Mouse (Mus musculus) intestine, embryonic 16.5 days (tissue): Measurements from ENCODE around the gene Erg. TPM values are rescaled to one million over a fixed set of nuclear protein-coding genes. Genes with fewer than 3 reads are reported as not detected.
A peak's percentile ranks its signal among the peaks of the same experiment; 100 is the strongest.

Experiments used
- ATAC-seq: fragments of 200-750 bp; cut with Nextera tagmentation; 2 replicates; pipeline ENCODE4 v1.8.0; 2017; ENCODE audit warnings: moderate TSS enrichment, moderate library complexity
- H3K27ac ChIP-seq: fragments of 300-500 bp; sonication (generic); 2 replicates; pipeline ENCODE4 v1.5.1; 2014; ENCODE audit warnings: mild to moderate bottlenecking, low read length
- H3K27me3 ChIP-seq: fragments of 300-500 bp; sonication (generic); replicated peaks from 2 replicates; pipeline ENCODE4 v1.6.1; 2014; ENCODE audit warnings: low read length, control low read depth, mixed read lengths; ENCODE audit not compliant: control insufficient read depth, insufficient read depth
- H3K36me3 ChIP-seq: fragments of 300-500 bp; sonication (generic); 2 replicates; pipeline ENCODE4 v1.6.1; 2014; ENCODE audit warnings: low read length, control low read depth; ENCODE audit not compliant: control insufficient read depth, insufficient read depth
- H3K4me1 ChIP-seq: fragments of 300-500 bp; sonication (generic); 2 replicates; pipeline ENCODE4 v1.6.1; 2014; ENCODE audit warnings: low read length, control low read depth, mixed read lengths; ENCODE audit not compliant: control insufficient read depth, insufficient read depth
- H3K4me2 ChIP-seq: fragments of 300-500 bp; sonication (generic); 2 replicates; pipeline ENCODE4 v1.6.1; 2014; ENCODE audit warnings: low read depth, low read length, control low read depth
- H3K4me3 ChIP-seq: fragments of 300-500 bp; sonication (generic); 2 replicates; pipeline ENCODE4 v1.5.1; 2014; ENCODE audit warnings: mild to moderate bottlenecking, low read length
- H3K9ac ChIP-seq: fragments of 300-500 bp; sonication (generic); 2 replicates; pipeline ENCODE4 v1.6.1; 2014; ENCODE audit warnings: low read depth, low read length
- H3K9me3 ChIP-seq: fragments of 300-500 bp; sonication (generic); 2 replicates; pipeline ENCODE4 v1.6.1; 2016; ENCODE audit warnings: low read length, control low read depth; ENCODE audit not compliant: control insufficient read depth
- WGBS: fragments of 180-500 bp; shearing (Covaris S2); extraction: QIAGEN DNeasy Blood & Tissue Kit; methylation state at CpG from one replicate; pipeline ENCODE4 v1.1.7; 2014; 5-methylcytosine and 5-hydroxymethylcytosine counted together
- polyA plus RNA-seq: library from polyadenylated mRNA; unstranded; fragments of >200 nt; fragmentation: Nextera tagmentation; extraction: Ambion mirVana; gene quantifications from 2 replicates; pipeline ENCODE4 v1.2.1, GENCODE M21; 2015

The Erg gene
- polyA plus RNA-seq, 1 experiment from 2014 or later = 3.7 TPM

- H3K9ac ChIP-seq = no peak overlapping the region
- H3K27ac ChIP-seq = no peak overlapping the region
- H3K4me3 ChIP-seq = no peak overlapping the region
- 85% methylated on average over 9 of the region's 9 CpGs for WGBS
- H3K4me2 ChIP-seq = no peak overlapping the region
- H3K4me1 ChIP-seq = peaks cover 3% of the 10 kb centered on the region; the same call in 1 of the 2 replicates
- H3K36me3 ChIP-seq = no peaks in the 10 kb centered on the region
- no peaks in the 10 kb centered on the region for H3K27me3 ChIP-seq
- no peak for ATAC-seq
- no peaks in the 10 kb centered on the region for H3K9me3 ChIP-seq
Observed at GRCm38 (mm10) chr16:95348555-95348954, 237.8 kb downstream of the Erg start.

- Histone ChIP-seq H3K36me3 (no peaks in the 10 kb centered on the region), H3K4me3 (no peak overlapping the region), H3K4me1 (peaks cover 3% of the 10 kb centered on the region; the same call in 1 of the 2 replicates), H3K4me2 (no peak overlapping the region), H3K9ac (no peak overlapping the region), H3K27me3 (no peaks in the 10 kb centered on the region), H3K9me3 (no peaks in the 10 kb centered on the region), H3K27ac (0 out of 2 replicates have a peak overlapping the region, but pooled peaks have one; percentile 16)
- 12% methylated on average over 3 of the region's 3 CpGs for WGBS
- ATAC-seq = peak; percentile 62
Observed at GRCm38 (mm10) chr16:95347202-95347601, 239.2 kb downstream of the Erg start.

- H3K27me3 ChIP-seq = no peaks in the 10 kb centered on the region
- H3K9ac ChIP-seq = no peak overlapping the region
- peaks cover 3% of the 10 kb centered on the region; the same call in 1 of the 2 replicates for H3K4me1 ChIP-seq
- no peak overlapping the region for H3K4me2 ChIP-seq
- ATAC-seq = no peak
- no peak overlapping the region for H3K4me3 ChIP-seq
- 3% methylated on average over 6 of the region's 7 CpGs for WGBS
- no peaks in the 10 kb centered on the region for H3K36me3 ChIP-seq
- no peak overlapping the region for H3K27ac ChIP-seq
- no peaks in the 10 kb centered on the region for H3K9me3 ChIP-seq
Observed at GRCm38 (mm10) chr16:95345882-95346281, 240.5 kb downstream of the Erg start.

GRCm38 (mm10) chr16:95344961-95345360 is 241.4 kb downstream of the Erg start:
- Histone ChIP-seq H3K27me3 (no peaks in the 10 kb centered on the region), H3K27ac (no peak overlapping the region), H3K4me2 (no peak overlapping the region), H3K4me1 (peaks cover 3% of the 10 kb centered on the region; the same call in 1 of the 2 replicates), H3K4me3 (no peak overlapping the region), H3K36me3 (no peaks in the 10 kb centered on the region), H3K9me3 (no peaks in the 10 kb centered on the region), H3K9ac (no peak overlapping the region)
- ATAC-seq = no peak
- WGBS = 60% methylated on average over 10 of the region's 10 CpGs

- Histone ChIP-seq H3K4me2 (no peak overlapping the region), H3K9me3 (no peaks in the 10 kb centered on the region), H3K4me3 (no peak overlapping the region), H3K27me3 (no peaks in the 10 kb centered on the region), H3K27ac (no peak overlapping the region), H3K36me3 (no peaks in the 10 kb centered on the region), H3K9ac (no peak overlapping the region), H3K4me1 (no peaks in the 10 kb centered on the region; the same call in 1 of the 2 replicates)
- no peak for ATAC-seq
- WGBS = 71% methylated on average over 8 of the region's 8 CpGs
Observed at GRCm38 (mm10) chr16:95342030-95342429, 244.4 kb downstream of the Erg start.

GRCm38 (mm10) chr16:95340885-95341791 is 245.3 kb downstream of the Erg start:
- H3K9ac ChIP-seq = peak overlapping the region; percentile 35; the same call in 1 of the 2 replicates
- peak overlapping the region; percentile 36 for H3K27ac ChIP-seq

GRCm38 (mm10) chr16:95332159-95332558 is 254.2 kb downstream of the Erg start:
- no peaks in the 10 kb centered on the region for H3K9me3 ChIP-seq
- 85% methylated on average over 5 of the region's 5 CpGs for WGBS
- H3K27ac ChIP-seq = no peak overlapping the region
- H3K9ac ChIP-seq = no peak overlapping the region
- no peak overlapping the region for H3K4me2 ChIP-seq
- no peaks in the 10 kb centered on the region for H3K4me1 ChIP-seq
- H3K4me3 ChIP-seq = no peak overlapping the region
- no peak for ATAC-seq
- no peaks in the 10 kb centered on the region for H3K36me3 ChIP-seq
- no peaks in the 10 kb centered on the region for H3K27me3 ChIP-seq

More at GRCm38 (mm10) chr16:95340885-95341791, 245.3 kb downstream of the Erg start:
- Histone ChIP-seq H3K27me3 (no peaks in the 10 kb centered on the region), H3K4me2 (peak overlapping the region; percentile 33), H3K36me3 (no peaks in the 10 kb centered on the region), H3K9me3 (no peaks in the 10 kb centered on the region), H3K4me1 (no peaks in the 10 kb centered on the region), H3K4me3 (no peak overlapping the region)
- ATAC-seq = peak; percentile 80
- WGBS = 28% methylated on average over 28 of the region's 28 CpGs

GRCm38 (mm10) chr16:95321945-95322625 is 264.3 kb downstream of the Erg start:
- H3K27ac ChIP-seq = no peak overlapping the region
- ATAC-seq = no peak
- 65% methylated on average over 9 of the region's 9 CpGs for WGBS

More at GRCm38 (mm10) chr16:95321945-95322625, 264.3 kb downstream of the Erg start:
- Histone ChIP-seq H3K9ac (no peak overlapping the region), H3K4me2 (no peak overlapping the region), H3K9me3 (no peaks in the 10 kb centered on the region), H3K36me3 (no peaks in the 10 kb centered on the region), H3K4me3 (no peak overlapping the region), H3K27me3 (no peaks in the 10 kb centered on the region), H3K4me1 (no peaks in the 10 kb centered on the region)
